Mouse (Mus musculus): ENCODE results near the gene Rfx2.

DNA sequence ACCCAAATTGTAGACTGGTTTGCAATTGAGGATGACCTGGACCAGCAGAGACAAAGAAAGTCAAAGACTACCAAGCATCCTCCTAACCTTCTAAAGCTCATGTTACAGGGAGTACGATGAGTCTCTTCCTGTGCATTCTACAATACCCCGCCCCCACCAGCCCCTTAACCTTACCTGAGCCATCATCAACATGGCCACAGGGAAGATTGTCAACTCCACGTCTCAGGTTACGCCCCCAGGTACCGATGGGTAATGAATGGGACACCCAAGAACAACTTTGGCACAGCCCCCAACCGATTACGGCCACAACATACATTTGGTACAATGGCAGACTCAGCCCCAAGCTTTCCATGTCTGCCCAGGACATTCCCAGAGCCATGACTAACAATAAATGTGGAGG lies 9.7 kb upstream of the Rfx2 start:
- no peak for TF ChIP-seq CTCF (IDR thresholded peaks at IDR 0.05; ENCODE audit: low read depth)
- no peak for TF ChIP-seq EP300 (IDR thresholded peaks at IDR 0.05; ENCODE audit: low read depth)
